Mouse (Mus musculus) lung, embryonic 16.5 days (tissue): ENCODE measurements around the gene Slc2a10. TPM values are rescaled to one million over a fixed set of nuclear protein-coding genes. Genes with fewer than 3 reads are reported as not detected.
A peak's percentile ranks its signal among the peaks of the same experiment; 100 is the strongest.
"Not testable (repeated sequence)": the region's sequence is repeated elsewhere in the genome, so short reads cannot be mapped to it uniquely, and the experiment has no call there.

ENCODE experiments used
- ATAC-seq: fragments of 200-750 bp; cut with Nextera tagmentation; 2 replicates; pipeline ENCODE4 v1.8.0; 2017; ENCODE audit warnings: low read depth, mild to moderate bottlenecking, moderate library complexity
- H3K27ac ChIP-seq: fragments of 300-500 bp; sonication (generic); 2 replicates; pipeline ENCODE4 v1.5.1; 2014; ENCODE audit warnings: mild to moderate bottlenecking, control low read depth, low read length
- H3K27me3 ChIP-seq: fragments of 300-500 bp; sonication (generic); 2 replicates; pipeline ENCODE4 v1.6.1; 2014; ENCODE audit warnings: low read depth, low read length, mixed read lengths; ENCODE audit not compliant: control insufficient read depth, insufficient read depth
- H3K36me3 ChIP-seq: fragments of 300-500 bp; sonication (generic); 2 replicates; pipeline ENCODE4 v1.6.1; 2014; ENCODE audit warnings: low read length; ENCODE audit not compliant: control insufficient read depth, insufficient read depth
- H3K4me1 ChIP-seq: fragments of 300-500 bp; sonication (generic); replicated peaks from 2 replicates; pipeline ENCODE4 v1.6.1; 2014; ENCODE audit warnings: low read length, mixed read lengths; ENCODE audit not compliant: control insufficient read depth, insufficient read depth
- H3K4me2 ChIP-seq: fragments of 300-500 bp; sonication (generic); 2 replicates; pipeline ENCODE4 v1.6.1; 2014; ENCODE audit warnings: low read depth, low read length, control low read depth
- H3K4me3 ChIP-seq: fragments of 300-500 bp; sonication (generic); 2 replicates; pipeline ENCODE4 v1.5.1; 2014; ENCODE audit warnings: mild to moderate bottlenecking, low read length, control low read depth
- H3K9ac ChIP-seq: fragments of 300-500 bp; sonication (generic); 2 replicates; pipeline ENCODE4 v1.6.1; 2014; ENCODE audit warnings: low read length, control low read depth
- H3K9me3 ChIP-seq: fragments of 300-500 bp; sonication (generic); 2 replicates; pipeline ENCODE4 v1.6.1; 2016; ENCODE audit warnings: low read length; ENCODE audit not compliant: control insufficient read depth
- WGBS: fragments of 180-500 bp; shearing (Covaris S2); extraction: QIAGEN DNeasy Blood & Tissue Kit; methylation state at CpG from one replicate; pipeline ENCODE4 v1.1.7; 2014; 5-methylcytosine and 5-hydroxymethylcytosine counted together
- polyA plus RNA-seq: library from polyadenylated mRNA; unstranded; fragments of >200 nt; fragmentation: Nextera tagmentation; extraction: Ambion mirVana; gene quantifications from 2 replicates; pipeline ENCODE4 v1.2.1, GENCODE M21; 2015

Slc2a10 gene
- polyA plus RNA-seq, 1 experiment from 2014 or later: 13.1 TPM

DNA sequence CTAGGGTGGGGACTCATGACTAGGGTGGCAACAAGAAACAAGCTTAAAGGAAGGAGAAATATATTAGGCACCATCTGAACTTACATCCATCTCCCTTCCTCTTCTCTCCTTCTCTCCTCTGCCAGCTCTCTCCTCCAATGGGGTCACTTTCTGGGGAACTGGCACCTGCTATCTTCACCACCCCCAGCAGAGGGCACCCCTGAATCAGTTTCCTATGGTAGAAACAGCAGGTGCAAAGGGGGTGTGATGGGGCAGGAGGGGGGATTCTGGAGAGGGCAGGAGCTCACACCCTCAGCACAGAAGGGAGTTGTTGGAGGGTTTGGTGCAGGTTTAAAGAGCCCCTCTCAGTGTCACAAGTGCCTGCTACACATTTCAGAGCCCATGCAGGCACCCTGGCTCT is 7.3 kb upstream of the Slc2a10 start:
- Histone ChIP-seq H3K4me2 (no peak overlapping the region), H3K4me1 (peaks cover 18% of the 10 kb centered on the region), H3K27ac (no peak overlapping the region), H3K9me3 (no peaks in the 10 kb centered on the region), H3K9ac (no peak overlapping the region), H3K4me3 (no peak overlapping the region), H3K27me3 (no peaks in the 10 kb centered on the region), H3K36me3 (no peaks in the 10 kb centered on the region)
- no peak for ATAC-seq

GRCm38 (mm10) chr2:165497706-165498275 is 5.8 kb upstream of the Slc2a10 start:
- no peaks in the 10 kb centered on the region for H3K36me3 ChIP-seq
- H3K4me1 ChIP-seq: peaks cover 14% of the 10 kb centered on the region
- no peaks in the 10 kb centered on the region for H3K27me3 ChIP-seq
- H3K27ac ChIP-seq: no peak overlapping the region; the same call in 1 of the 2 replicates
- no peak overlapping the region for H3K4me3 ChIP-seq
- no peak for ATAC-seq
- no peaks in the 10 kb centered on the region for H3K9me3 ChIP-seq
- no peak overlapping the region for H3K9ac ChIP-seq
- 65% methylated on average over 2 of the region's 2 CpGs for WGBS
- no peak overlapping the region for H3K4me2 ChIP-seq

DNA sequence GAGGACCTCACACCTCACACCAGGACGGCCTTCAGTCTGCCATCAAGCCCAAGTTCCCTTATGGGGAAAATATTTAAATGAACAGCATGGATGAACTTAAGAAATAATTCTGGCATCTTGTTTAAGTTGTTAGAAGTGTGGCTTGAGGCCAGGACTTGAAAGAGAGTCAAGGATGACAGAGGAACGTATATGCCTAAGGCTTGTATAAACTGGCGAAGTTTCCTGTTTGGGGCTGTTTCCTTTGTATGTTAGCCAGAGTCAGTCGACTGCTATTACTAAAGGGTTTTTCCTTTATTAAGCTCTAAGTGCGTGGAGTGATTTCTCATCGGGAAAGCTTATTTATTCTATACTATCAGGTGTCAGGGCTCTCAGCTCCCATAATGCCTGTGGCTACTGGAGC is 4.8 kb upstream of the Slc2a10 start:
- ATAC-seq: peak; percentile 32; the same call in 1 of the 2 replicates
- H3K4me3 ChIP-seq: no peak overlapping the region
- H3K27me3 ChIP-seq: no peaks in the 10 kb centered on the region
- 20% methylated on average over 6 of the region's 6 CpGs for WGBS
- H3K4me2 ChIP-seq: no peak overlapping the region
- H3K36me3 ChIP-seq: no peaks in the 10 kb centered on the region
- H3K9me3 ChIP-seq: no peaks in the 10 kb centered on the region
- H3K9ac ChIP-seq: no peak overlapping the region
- peaks cover 20% of the 10 kb centered on the region for H3K4me1 ChIP-seq
- peak overlapping the region; percentile 74 for H3K27ac ChIP-seq

DNA sequence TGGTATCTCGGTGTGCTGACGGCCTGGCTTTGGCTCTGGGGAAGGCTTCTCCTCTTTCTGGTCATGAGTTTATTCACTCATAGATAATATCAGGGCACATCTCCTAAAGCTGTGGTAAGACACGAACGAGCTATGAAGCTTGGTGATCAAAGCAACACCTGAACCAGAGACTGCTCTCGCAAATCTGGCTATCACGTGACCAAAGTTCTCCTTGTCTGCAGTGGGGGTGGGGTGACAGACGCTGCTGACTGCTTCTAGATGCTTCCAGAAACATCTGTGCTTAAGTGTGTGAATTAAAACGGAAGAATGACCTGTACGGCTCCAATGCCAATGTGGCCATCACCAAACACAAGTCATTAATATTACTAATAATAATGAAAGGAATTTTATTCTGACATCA is 6.1 kb downstream of the Slc2a10 start:
- ATAC-seq: no peak
- H3K9ac ChIP-seq: no peak overlapping the region
- WGBS: 31% methylated on average over 9 of the region's 9 CpGs
- H3K36me3 ChIP-seq: 0 out of 2 replicates have a peak, but pooled peaks cover 3% of the 10 kb centered on the region
- H3K9me3 ChIP-seq: no peaks in the 10 kb centered on the region
- no peak overlapping the region for H3K4me3 ChIP-seq
- H3K27me3 ChIP-seq: no peaks in the 10 kb centered on the region
- H3K4me1 ChIP-seq: peaks cover 28% of the 10 kb centered on the region
- H3K27ac ChIP-seq: no peak overlapping the region
- no peak overlapping the region for H3K4me2 ChIP-seq

DNA sequence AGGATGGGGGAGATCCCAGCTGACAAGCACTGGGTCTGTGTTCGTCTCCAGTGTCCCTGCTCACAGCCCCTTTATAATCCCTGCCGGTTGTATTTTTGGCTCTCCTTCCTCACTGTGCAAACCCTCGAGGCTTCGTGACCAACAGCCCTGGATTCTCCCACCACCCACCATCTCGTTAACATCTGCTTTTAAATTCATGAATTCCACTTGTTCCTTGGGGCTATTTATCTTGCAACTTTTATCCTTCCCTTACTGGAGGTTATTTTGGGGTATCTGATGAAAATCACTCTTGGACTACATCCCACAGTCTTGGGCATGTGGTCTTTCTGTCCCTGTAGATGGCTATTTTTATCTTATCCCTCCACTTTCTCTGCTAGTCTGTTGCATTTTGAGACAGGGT is 6.9 kb downstream of the Slc2a10 start:
- Histone ChIP-seq H3K4me3 (no peak overlapping the region), H3K27ac (no peak overlapping the region), H3K27me3 (no peaks in the 10 kb centered on the region), H3K4me2 (no peak overlapping the region), H3K9ac (no peak overlapping the region), H3K4me1 (peaks cover 23% of the 10 kb centered on the region), H3K36me3 (peaks cover 8% of the 10 kb centered on the region), H3K9me3 (no peaks in the 10 kb centered on the region)
- WGBS: 45% methylated on average over 5 of the region's 5 CpGs
- no peak for ATAC-seq

GRCm38 (mm10) chr2:165510914-165511458 is 7.4 kb downstream of the Slc2a10 start:
- H3K9me3 ChIP-seq, H3K4me2 ChIP-seq, H3K27ac ChIP-seq, H3K27me3 ChIP-seq, H3K9ac ChIP-seq, H3K4me3 ChIP-seq, ATAC-seq, H3K36me3 ChIP-seq: not testable (repeated sequence)
- H3K4me1 ChIP-seq: peaks cover 23% of the 10 kb centered on the region
- WGBS: 77% methylated on average over 2 of the region's 2 CpGs

- H3K9me3 ChIP-seq, H3K9ac ChIP-seq, H3K36me3 ChIP-seq, H3K4me2 ChIP-seq, ATAC-seq, H3K4me3 ChIP-seq, H3K27me3 ChIP-seq, H3K27ac ChIP-seq: not testable (repeated sequence)
- peaks cover 23% of the 10 kb centered on the region for H3K4me1 ChIP-seq
- WGBS: 76% methylated on average over 4 of the region's 4 CpGs
These were observed 7.9 kb downstream of the Slc2a10 start for GRCm38 (mm10) chr2:165511530-165511929.

DNA sequence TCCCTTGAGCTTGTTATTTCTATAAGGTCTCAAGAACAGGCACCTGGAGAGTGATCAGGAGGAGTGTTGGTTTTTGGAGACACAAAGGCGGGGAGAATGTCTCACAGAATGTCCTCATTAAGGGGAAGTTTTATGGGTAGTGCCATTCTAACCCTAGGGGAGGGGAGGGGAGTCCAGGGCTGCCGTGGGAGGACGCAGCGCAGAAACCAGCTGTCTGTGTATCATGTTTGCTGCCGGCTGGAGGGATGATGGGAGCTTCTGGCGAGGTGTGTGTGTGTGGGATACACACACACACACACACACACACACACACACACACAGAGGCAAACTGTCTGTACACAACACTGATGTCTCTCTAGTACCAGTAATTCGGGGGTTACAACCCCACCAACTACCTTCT is 8.8 kb downstream of the Slc2a10 start:
- Histone ChIP-seq H3K4me3 (no peak overlapping the region), H3K9ac (no peak overlapping the region), H3K9me3 (no peaks in the 10 kb centered on the region), H3K4me2 (no peak overlapping the region), H3K27me3 (no peaks in the 10 kb centered on the region), H3K36me3 (peaks cover 8% of the 10 kb centered on the region), H3K27ac (no peak overlapping the region), H3K4me1 (peaks cover 23% of the 10 kb centered on the region)
- 0 out of 2 replicates have a peak, but pooled peaks have one; percentile 2 for ATAC-seq
- 21% methylated on average over 7 of the region's 7 CpGs for WGBS

GRCm38 (mm10) chr2:165512870-165513600 is 9.4 kb downstream of the Slc2a10 start:
- no peak overlapping the region for H3K9ac ChIP-seq
- 0 out of 2 replicates have a peak overlapping the region, but pooled peaks have one; percentile 19 for H3K4me2 ChIP-seq
- peaks cover 11% of the 10 kb centered on the region for H3K36me3 ChIP-seq
- H3K9me3 ChIP-seq: no peaks in the 10 kb centered on the region
- peak; percentile 84 for ATAC-seq
- H3K4me3 ChIP-seq: no peak overlapping the region
- 14% methylated on average over 11 of the region's 11 CpGs for WGBS
- peak overlapping the region; percentile 45 for H3K27ac ChIP-seq
- peaks cover 23% of the 10 kb centered on the region for H3K4me1 ChIP-seq
- H3K27me3 ChIP-seq: no peaks in the 10 kb centered on the region
